Mouse (Mus musculus) ES-E14 (cell line): Measurements from ENCODE around the gene Naaa. TPM values are rescaled to one million over a fixed set of nuclear protein-coding genes. Genes with fewer than 3 reads are reported as not detected.
A peak's percentile ranks its signal among the peaks of the same experiment; 100 is the strongest.

Experiments used
- DNase-seq: peaks from one replicate; pipeline ENCODE4 v3.0.0-alpha.2; 2013; ENCODE audit warnings: low read depth, low spot score
- H3K27ac ChIP-seq: 2 replicates; pipeline ENCODE4 v1.5.1; 2012; ENCODE audit warnings: low read depth, mild to moderate bottlenecking, low read length, moderate library complexity, mixed read lengths; ENCODE audit not compliant: poor library complexity, insufficient read depth, severe bottlenecking
- H3K36me3 ChIP-seq: 2 replicates; pipeline ENCODE4 v1.6.1; 2012; ENCODE audit warnings: mild to moderate bottlenecking, low read length, moderate library complexity, mixed read lengths; ENCODE audit not compliant: control insufficient read depth, poor library complexity, insufficient read depth, severe bottlenecking
- H3K4me1 ChIP-seq, 2 experiments: fragments of 150-350 bp in 1 of 2; sonication (generic) in 1 of 2; 2 replicates each; pipeline ENCODE4 v1.6.1; 2012; ENCODE audit warnings: low read length in 2 of 2, mild to moderate bottlenecking in 1 of 2, mixed read lengths in 1 of 2; ENCODE audit not compliant: control insufficient read depth in 2 of 2, insufficient read depth in 2 of 2, poor library complexity in 1 of 2
- H3K4me3 ChIP-seq, 2 experiments: fragments of 150-350 bp in 1 of 2; sonication (generic) in 1 of 2; 2 replicates each; pipeline ENCODE4 v1.5.1; 2012; ENCODE audit warnings: low read length in 2 of 2, low read depth in 1 of 2, mild to moderate bottlenecking in 1 of 2, mixed read lengths in 1 of 2; ENCODE audit not compliant: insufficient read depth in 1 of 2, poor library complexity in 1 of 2, severe bottlenecking in 1 of 2
- H3K9ac ChIP-seq: 2 replicates; pipeline ENCODE4 v1.6.1; 2012; ENCODE audit warnings: low read depth, mild to moderate bottlenecking, low read length, mixed read lengths; ENCODE audit not compliant: poor library complexity, insufficient read depth, severe bottlenecking
- H3K9me3 ChIP-seq: fragments of 150-350 bp; sonication (generic); 2 replicates; pipeline ENCODE4 v1.6.1; 2012; ENCODE audit warnings: low read depth, mild to moderate bottlenecking, low read length; ENCODE audit not compliant: control insufficient read depth, insufficient read depth
- CHD2 ChIP-seq: IDR thresholded peaks from 2 replicates; pipeline ENCODE4 v1.6.1; 2014; ENCODE audit warnings: mild to moderate bottlenecking, low read depth, low read length, inconsistent platforms
- HCFC1 ChIP-seq: IDR thresholded peaks from 2 replicates; pipeline ENCODE4 v1.6.1; 2012; ENCODE audit warnings: low read length, inconsistent platforms, borderline replicate concordance; ENCODE audit not compliant: insufficient read depth
- MAFK ChIP-seq: IDR thresholded peaks from 2 replicates; pipeline ENCODE4 v1.6.1; 2014; ENCODE audit warnings: mild to moderate bottlenecking, low read depth, low read length, inconsistent platforms; ENCODE audit not compliant: insufficient read depth
- ZC3H11A ChIP-seq: IDR thresholded peaks from 2 replicates; pipeline ENCODE4 v1.6.1; 2012; ENCODE audit warnings: low read depth, mild to moderate bottlenecking, inconsistent platforms, low read length, borderline replicate concordance
- ZNF384 ChIP-seq: IDR thresholded peaks from 2 replicates; pipeline ENCODE4 v1.6.1; 2012; ENCODE audit warnings: low read depth, low read length, inconsistent platforms
- in situ Hi-C, 2 experiments: fragments of 600-800 bp; cut with MboI; formaldehyde crosslinking; loops; one replicate each; pipeline ENCODE4 v1.15.1; 2025; ENCODE audit warnings: low sequenced_read_pairs in 2 of 2, inconsistent platforms in 1 of 2; ENCODE audit not compliant: unreplicated experiment in 2 of 2
- total RNA-seq: library from RNA; depleted of rRNA; stranded (reverse); fragments of 300-350 nt; gene quantifications from 2 replicates; pipeline ENCODE4 v1.2.3, GENCODE M21; 2012

Gene Naaa
- total RNA-seq, 1 experiment, result 9.8 TPM

GRCm38 (mm10) chr5:92312046-92312715 lies 34.2 kb upstream of the Naaa start:
- Histone ChIP-seq H3K27ac (no peak overlapping the region), H3K4me1 (peaks cover 3 to 4% of the 10 kb centered on the region in 2 experiments; a peak in 2 of 4 replicates), H3K9ac (no peak overlapping the region), H3K4me3 (no peak overlapping the region), H3K36me3 (peaks cover 3% of the 10 kb centered on the region; the same call in 1 of the 2 replicates), H3K9me3 (no peaks in the 10 kb centered on the region)
- DNase-seq, result peak; percentile 70
- in situ Hi-C loops, result no loop called here
- TF ChIP-seq ZNF384, result no peak
- no peak for TF ChIP-seq HCFC1
- TF ChIP-seq CHD2, result no peak
- no peak for TF ChIP-seq MAFK
- TF ChIP-seq ZC3H11A, result no peak

DNA sequence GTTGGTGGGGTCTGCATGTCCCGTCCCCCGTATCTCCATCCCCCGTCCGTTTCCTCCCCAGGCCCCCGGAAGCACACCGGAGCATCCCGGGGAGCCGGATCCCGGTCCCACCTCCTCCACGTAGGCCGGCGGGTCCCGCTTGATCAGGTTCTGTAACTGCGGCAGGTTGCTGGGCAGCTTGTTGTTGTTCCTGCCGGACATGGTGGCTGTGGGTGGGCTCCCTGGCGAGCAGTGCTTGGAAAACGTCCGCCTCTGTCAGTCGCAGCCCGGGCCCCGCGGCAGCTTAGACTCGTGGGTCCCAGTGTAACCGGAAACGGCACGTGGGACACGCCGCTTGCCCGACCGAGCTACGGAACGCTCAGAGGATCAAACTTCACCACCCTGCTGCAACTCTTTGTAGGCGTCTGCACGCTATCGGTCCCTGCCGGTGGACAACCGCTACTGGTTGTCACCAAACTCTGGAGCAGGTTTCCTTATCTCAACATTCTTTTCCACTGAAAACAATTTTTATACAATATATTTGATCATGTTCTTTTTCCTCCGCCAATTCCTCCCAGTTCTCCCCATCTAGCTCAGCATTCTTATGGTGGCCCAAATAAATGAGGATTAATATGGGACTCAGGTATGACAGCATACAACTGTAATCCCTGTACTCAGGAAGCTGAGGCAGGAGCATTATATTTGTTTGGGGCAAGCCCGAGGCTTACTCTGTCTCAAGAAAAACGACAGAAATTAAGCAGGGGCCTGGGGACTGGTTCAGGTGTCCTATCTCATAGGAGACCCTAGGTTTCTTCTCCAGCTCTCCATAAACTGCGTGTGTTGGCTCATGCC lies 31.9 kb upstream of the Naaa start, which contains the start of gene Sdad1:
Sdad1 (minus strand) TSS at position 799 of the 831 bp plus-strand sequence.
- Histone ChIP-seq H3K27ac (peak within 1 kb of the TSS; percentile 89), H3K4me3 (peak within 1 kb of the TSS; percentile 99 to 100)

GRCm38 (mm10) chr5:92304291-92304690 lies 26.3 kb upstream of the Naaa start:
- peaks cover 1 to 5% of the 10 kb centered on the region in 2 experiments; a peak in 1 of 4 replicates for H3K4me1 ChIP-seq
- H3K27ac ChIP-seq, result no peak overlapping the region
- DNase-seq, result no peak
- TF ChIP-seq ZC3H11A, result no peak
- TF ChIP-seq ZNF384, result no peak
- no peak for TF ChIP-seq HCFC1
- no peak for TF ChIP-seq CHD2
- TF ChIP-seq MAFK, result no peak
- no peaks in the 10 kb centered on the region for H3K9me3 ChIP-seq
- H3K36me3 ChIP-seq, result peaks cover 54% of the 10 kb centered on the region
- no peak overlapping the region for H3K9ac ChIP-seq
- in situ Hi-C loops, result no loop called here
- no peak overlapping the region for H3K4me3 ChIP-seq

More for the DNA sequence above, 31.9 kb upstream of the Naaa start, which contains the start of gene Sdad1:
- TF ChIP-seq HCFC1 (peak; percentile 54; the same call in 1 of the 2 replicates), ZC3H11A (no peak), CHD2 (no peak)
- Histone ChIP-seq H3K36me3 (peaks cover 13% of the 10 kb centered on the region), H3K4me1 (peaks cover 4 to 5% of the 10 kb centered on the region in 2 experiments; a peak in 2 of 4 replicates), H3K9me3 (no peaks in the 10 kb centered on the region), H3K9ac (peak within 1 kb of the TSS; percentile 100)
- DNase-seq, result peak; percentile 91
- in situ Hi-C loops, result no loop called here

GRCm38 (mm10) chr5:92302149-92302840 lies 24.3 kb upstream of the Naaa start:
- no peak overlapping the region for H3K27ac ChIP-seq
- TF ChIP-seq MAFK (no peak), ZC3H11A (no peak)
- 0 out of 4 replicates have a peak, but pooled peaks cover 0 to 3% of the 10 kb centered on the region in 2 experiments for H3K4me1 ChIP-seq
- no peaks in the 10 kb centered on the region for H3K9me3 ChIP-seq
- H3K36me3 ChIP-seq, result peaks cover 58% of the 10 kb centered on the region
- in situ Hi-C loops, result no loop called here
- H3K4me3 ChIP-seq, result no peak overlapping the region
- H3K9ac ChIP-seq, result no peak overlapping the region
- DNase-seq, result no peak
